Mouse (Mus musculus) C2C12 (cell line): Measurements from ENCODE around the gene Zbed5. TPM values are rescaled to one million over a fixed set of nuclear protein-coding genes. Genes with fewer than 3 reads are reported as not detected.

Experiments used
- H3K27me3 ChIP-seq: one replicate; pipeline ENCODE4 v1.6.1; 2011; ENCODE audit not compliant: control insufficient read depth, insufficient read depth, insufficient read length
- H3K36me3 ChIP-seq: one replicate; pipeline ENCODE4 v1.6.1; 2011; ENCODE audit not compliant: control insufficient read depth, insufficient read depth
- H3K4me3 ChIP-seq: one replicate; pipeline ENCODE4 v1.5.1; 2011; ENCODE audit warnings: mild to moderate bottlenecking, control low read depth; ENCODE audit not compliant: poor library complexity, insufficient read depth, severe bottlenecking
- H3K79me2 ChIP-seq: one replicate; pipeline ENCODE4 v1.6.1; 2011; ENCODE audit not compliant: control insufficient read depth, insufficient read depth
- H3K79me3 ChIP-seq: one replicate; pipeline ENCODE4 v1.6.1; 2011; ENCODE audit warnings: low read depth, control low read depth
- H3ac ChIP-seq: one replicate; pipeline ENCODE3; 2011; ENCODE audit warnings: low read depth; ENCODE audit not compliant: control insufficient read depth, insufficient read length
- CEBPB ChIP-seq: IDR thresholded peaks from one replicate; pipeline ENCODE4 v1.6.1; 2011; ENCODE audit warnings: low read depth, mild to moderate bottlenecking, control low read depth, moderate library complexity
- CTCF ChIP-seq: IDR thresholded peaks from one replicate; pipeline ENCODE4 v1.5.1; 2011; ENCODE audit not compliant: control insufficient read depth, insufficient read depth, insufficient read length
- FOSL1 ChIP-seq: IDR thresholded peaks from one replicate; pipeline ENCODE4 v1.8.0; 2011; ENCODE audit warnings: mild to moderate bottlenecking, low read length; ENCODE audit not compliant: poor library complexity, insufficient read depth, severe bottlenecking
- MAX ChIP-seq: IDR thresholded peaks from one replicate; pipeline ENCODE4 v1.6.1; 2011; ENCODE audit warnings: mild to moderate bottlenecking, control low read depth
- MYOD1 ChIP-seq: IDR thresholded peaks from one replicate; pipeline ENCODE4 v1.6.1; 2011; ENCODE audit warnings: low read depth; ENCODE audit not compliant: control insufficient read depth, insufficient read length
- MYOG ChIP-seq: IDR thresholded peaks from one replicate; pipeline ENCODE4 v1.6.1; 2011; ENCODE audit not compliant: control insufficient read depth, insufficient read length; ENCODE audit errors: extremely low read depth
- USF1 ChIP-seq: IDR thresholded peaks from one replicate; pipeline ENCODE4 v1.6.1; 2011; ENCODE audit warnings: low read depth, mild to moderate bottlenecking, control low read depth, moderate library complexity
- polyA plus RNA-seq: library from polyadenylated mRNA; unstranded; fragments of >200 nt; fragmentation: generic; extraction: Trizol; gene quantifications from one replicate; pipeline ENCODE4 v1.2.1, GENCODE M21; 2012; ENCODE audit warnings: missing spikeins

Gene Zbed5
- polyA plus RNA-seq, 1 experiment = 1.4 TPM

DNA sequence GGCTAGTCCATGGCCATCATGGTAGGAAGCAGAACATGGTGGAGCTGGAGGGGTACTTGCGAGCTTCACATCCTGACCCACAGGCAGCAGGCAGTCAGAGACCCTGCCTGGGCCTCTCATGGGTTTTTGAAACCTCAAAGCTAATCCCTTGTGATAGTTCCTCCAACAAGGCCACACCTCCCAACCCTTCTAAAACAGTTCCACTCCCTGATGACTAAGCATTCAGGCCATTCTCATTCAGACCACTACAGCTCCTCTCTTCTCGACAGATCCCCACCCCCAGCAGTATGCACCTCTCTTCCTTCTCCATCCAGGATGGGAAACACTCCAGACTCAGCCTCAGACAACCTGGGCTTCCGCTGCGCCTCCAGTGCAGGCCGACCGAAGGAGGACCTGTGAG is 33.2 kb upstream of the Zbed5 start:
- no peak overlapping the region for H3ac ChIP-seq
- H3K36me3 ChIP-seq = peaks cover 5% of the 10 kb centered on the region
- TF ChIP-seq CEBPB (no peak), CTCF (no peak), MYOD1 (no peak), FOSL1 (no peak), MYOG (no peak), USF1 (no peak), MAX (no peak)

DNA sequence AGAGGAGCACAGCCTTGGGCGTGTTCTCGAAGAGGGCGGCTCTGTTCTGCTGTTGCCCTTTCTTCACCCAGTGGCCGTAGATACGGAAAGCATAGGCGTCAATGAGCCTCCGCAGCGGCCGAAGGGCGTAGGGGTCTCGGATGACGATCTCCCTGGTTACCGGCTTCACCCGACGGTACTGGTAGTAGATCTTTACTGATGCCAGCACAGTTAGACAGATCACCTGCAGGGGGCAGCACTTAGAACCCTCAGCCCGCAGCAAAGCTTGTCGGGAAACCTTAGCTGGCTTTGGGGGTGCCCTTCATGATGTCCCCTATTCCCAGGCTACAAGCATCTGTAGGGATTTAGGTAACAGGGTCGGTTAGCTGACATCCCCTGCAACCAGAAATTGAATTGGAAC is 31.1 kb upstream of the Zbed5 start:
- Histone ChIP-seq H3ac (no peak overlapping the region), H3K27me3 (no peaks in the 10 kb centered on the region), H3K79me3 (no peaks in the 10 kb centered on the region), H3K4me3 (no peak overlapping the region), H3K79me2 (no peaks in the 10 kb centered on the region), H3K36me3 (no peaks in the 10 kb centered on the region)
- TF ChIP-seq FOSL1 (no peak), MAX (no peak), MYOD1 (no peak), CTCF (no peak), CEBPB (no peak), USF1 (no peak), MYOG (no peak)

More for the DNA sequence above, 33.2 kb upstream of the Zbed5 start:
- Histone ChIP-seq H3K79me3 (no peaks in the 10 kb centered on the region), H3K79me2 (no peaks in the 10 kb centered on the region), H3K4me3 (no peak overlapping the region), H3K27me3 (no peaks in the 10 kb centered on the region)

DNA sequence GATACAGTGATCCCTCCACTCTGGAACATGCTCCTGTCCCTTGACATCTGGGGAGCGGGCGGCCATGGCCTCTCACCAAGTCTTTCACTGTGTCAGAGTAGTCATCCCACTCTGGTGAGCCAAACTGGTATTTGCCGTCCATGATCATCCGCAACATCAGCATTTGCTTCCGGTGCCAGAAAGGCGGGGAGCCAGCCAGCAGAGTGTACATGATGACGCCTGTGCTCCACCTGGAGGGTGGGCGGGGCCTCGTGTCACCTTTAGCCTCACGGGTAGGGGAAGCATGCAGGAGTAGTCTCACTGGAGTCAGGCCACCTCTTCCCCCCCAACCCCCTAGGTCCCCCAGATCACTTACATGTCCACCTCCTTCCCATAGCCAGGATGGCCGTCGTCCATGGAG is 29.7 kb upstream of the Zbed5 start:
- no peaks in the 10 kb centered on the region for H3K36me3 ChIP-seq
- no peak overlapping the region for H3K4me3 ChIP-seq
- no peaks in the 10 kb centered on the region for H3K79me2 ChIP-seq
- TF ChIP-seq CTCF (no peak), FOSL1 (no peak), CEBPB (no peak), MYOD1 (no peak), MAX (no peak), USF1 (no peak), MYOG (no peak)
- H3K79me3 ChIP-seq = no peaks in the 10 kb centered on the region
- H3ac ChIP-seq = no peak overlapping the region
- H3K27me3 ChIP-seq = no peaks in the 10 kb centered on the region

DNA sequence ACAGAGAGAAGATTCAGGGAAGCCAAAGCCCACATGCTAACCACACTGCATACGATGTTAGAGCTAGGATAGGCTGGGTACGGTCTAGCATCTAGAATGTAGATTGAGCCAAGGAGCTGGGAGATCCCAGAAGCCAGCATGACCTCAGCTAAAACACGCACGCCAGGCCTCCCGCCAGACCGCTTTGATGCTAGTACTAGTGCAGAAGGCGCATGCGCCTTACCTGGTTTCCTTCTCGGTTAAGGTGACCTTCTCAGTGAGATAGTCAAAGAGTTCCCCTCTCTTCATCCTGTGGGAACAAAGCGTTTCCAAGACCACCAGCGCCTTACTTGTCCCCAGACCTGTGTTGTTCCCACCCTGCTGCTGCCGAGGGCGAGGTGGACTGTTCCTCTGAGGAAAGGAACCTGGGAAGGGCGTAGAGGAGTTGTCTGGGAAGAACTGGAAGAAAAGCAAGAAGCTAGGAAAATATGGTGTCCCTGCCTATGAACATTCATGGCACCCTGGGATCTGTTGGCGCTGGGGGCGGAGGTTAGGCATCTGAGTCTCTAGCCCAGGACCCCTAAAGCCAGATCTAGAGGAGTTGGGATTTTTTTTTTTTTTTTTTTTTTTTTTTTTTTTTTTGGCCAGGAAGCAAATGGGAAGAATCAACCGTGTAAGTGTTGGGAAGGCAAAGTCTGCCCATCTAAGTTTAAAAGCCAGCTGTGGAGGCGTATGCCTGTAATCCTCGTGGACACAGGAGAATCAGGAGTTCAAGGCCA is 26.1 kb upstream of the Zbed5 start:
- Histone ChIP-seq H3K4me3 (no peak overlapping the region), H3K36me3 (no peaks in the 10 kb centered on the region), H3K27me3 (no peaks in the 10 kb centered on the region), H3K79me3 (no peaks in the 10 kb centered on the region), H3ac (no peak overlapping the region), H3K79me2 (no peaks in the 10 kb centered on the region)
- TF ChIP-seq USF1 (no peak), CTCF (no peak), MYOD1 (no peak), FOSL1 (no peak), MAX (no peak), MYOG (no peak), CEBPB (no peak)

DNA sequence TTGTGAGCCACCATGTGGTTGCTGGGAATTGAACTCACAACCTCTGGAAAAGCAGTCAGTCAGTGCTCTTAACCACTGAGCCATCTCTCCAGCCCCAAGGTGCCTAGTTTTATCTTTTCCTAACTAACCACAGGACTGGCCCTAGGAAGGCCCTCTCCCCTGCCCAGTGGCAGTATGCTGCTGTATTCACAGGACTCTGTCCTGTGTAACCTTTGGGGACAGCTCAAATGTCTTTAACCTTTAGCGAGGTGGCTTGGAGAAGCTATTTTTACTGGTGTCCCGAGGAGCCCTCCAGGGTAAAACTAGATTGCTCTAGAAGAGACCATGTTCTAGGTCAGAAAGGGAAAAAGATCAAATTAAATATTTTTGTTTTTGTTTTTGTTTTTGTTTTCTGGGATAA is 24.3 kb upstream of the Zbed5 start:
- no peaks in the 10 kb centered on the region for H3K79me2 ChIP-seq
- TF ChIP-seq USF1 (no peak), MYOG (no peak), CEBPB (no peak), MAX (no peak), CTCF (no peak), FOSL1 (no peak), MYOD1 (no peak)
- H3K79me3 ChIP-seq = no peaks in the 10 kb centered on the region
- H3ac ChIP-seq = no peak overlapping the region
- no peaks in the 10 kb centered on the region for H3K27me3 ChIP-seq
- H3K4me3 ChIP-seq = no peak overlapping the region
- H3K36me3 ChIP-seq = no peaks in the 10 kb centered on the region
